Mouse (Mus musculus) macrophage (primary cell): ENCODE measurements around the gene Agps. TPM values are rescaled to one million over a fixed set of nuclear protein-coding genes. Genes with fewer than 3 reads are reported as not detected.
"Not testable (repeated sequence)": the region's sequence is repeated elsewhere in the genome, so short reads cannot be mapped to it uniquely, and the experiment has no call there.

ENCODE experiments used
- H3K27ac ChIP-seq: fragments of 350-480 bp; formaldehyde crosslinking; 2 replicates; pipeline ENCODE4 v1.9.0; 2021
- H3K36me3 ChIP-seq: fragments of 350-480 bp; formaldehyde crosslinking; 2 replicates; pipeline ENCODE4 v1.9.0; 2021; ENCODE audit errors: inconsistent target
- H3K4me3 ChIP-seq: fragments of 350-480 bp; formaldehyde crosslinking; 2 replicates; pipeline ENCODE4 v1.9.0; 2021; ENCODE audit errors: inconsistent target
- H3K79me2 ChIP-seq: fragments of 350-480 bp; formaldehyde crosslinking; 2 replicates; pipeline ENCODE4 v1.9.0; 2021; ENCODE audit errors: inconsistent target
- WGBS: methylation state at CpG from one replicate; pipeline ENCODE4 v1.1.7; 2026; ENCODE audit warnings: inconsistent platforms; ENCODE audit not compliant: missing documents; 5-methylcytosine and 5-hydroxymethylcytosine counted together
- polyA plus RNA-seq: library from polyadenylated mRNA; stranded (reverse); fragments of 250-400 nt; gene quantifications from 3 replicates; pipeline ENCODE4 v1.2.4, GENCODE M21; 2018; ENCODE audit warnings: inconsistent platforms

Gene Agps
- polyA plus RNA-seq, 1 experiment from 2014 or later = 22.4 TPM

DNA sequence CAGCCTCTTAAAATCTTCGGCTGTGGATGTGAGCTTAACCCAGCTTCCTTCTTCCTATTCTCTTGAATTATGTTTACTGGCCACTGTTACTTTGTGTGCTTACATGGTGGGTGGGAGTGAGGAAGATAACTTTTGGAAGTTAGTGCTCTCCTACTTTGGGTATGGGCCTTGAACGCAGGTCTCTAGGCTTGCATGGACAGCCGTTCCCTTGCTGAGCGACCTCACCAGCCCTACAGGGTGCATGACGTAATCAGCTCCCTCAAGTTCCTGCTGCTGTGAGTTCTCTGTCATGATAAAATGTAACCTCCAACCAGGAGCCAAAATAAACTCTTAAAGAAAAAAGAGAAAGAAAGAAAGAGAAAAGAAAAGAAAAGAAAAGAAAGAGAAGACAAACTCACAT, 132.1 kb downstream of the Agps start:
- peak overlapping the region; percentile 19; the same call in 1 of the 2 replicates for H3K4me3 ChIP-seq
- H3K79me2 ChIP-seq = no peaks in the 10 kb centered on the region
- WGBS = 52% methylated on average over 5 of the region's 5 CpGs
- H3K27ac ChIP-seq = 0 out of 2 replicates have a peak overlapping the region, but pooled peaks have one; percentile 16
- H3K36me3 ChIP-seq = no peaks in the 10 kb centered on the region

DNA sequence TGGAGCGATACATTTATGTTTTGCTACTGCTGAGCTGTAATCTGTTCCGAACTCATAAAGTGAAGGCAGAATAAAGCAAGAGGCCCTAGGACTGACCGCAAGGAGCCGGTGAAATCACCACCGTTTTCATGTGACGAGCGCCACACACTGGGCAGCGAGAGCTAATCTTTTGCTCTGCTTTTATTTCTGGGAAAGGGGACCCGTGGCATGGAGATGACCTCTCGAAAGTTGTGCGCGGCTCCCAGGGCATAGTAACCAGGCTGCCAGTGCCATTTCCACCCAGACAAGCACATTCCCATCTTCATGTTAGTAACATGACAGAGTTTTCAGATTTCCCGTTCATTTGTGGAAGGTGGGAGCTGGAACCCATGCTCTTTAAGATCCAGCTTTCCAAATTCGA, 132.5 kb downstream of the Agps start:
- no peaks in the 10 kb centered on the region for H3K36me3 ChIP-seq
- H3K79me2 ChIP-seq = no peaks in the 10 kb centered on the region
- 5% methylated on average over 14 of the region's 14 CpGs for WGBS
- peak overlapping the region; percentile 19; the same call in 1 of the 2 replicates for H3K4me3 ChIP-seq
- peak overlapping the region; percentile 16; the same call in 1 of the 2 replicates for H3K27ac ChIP-seq

DNA sequence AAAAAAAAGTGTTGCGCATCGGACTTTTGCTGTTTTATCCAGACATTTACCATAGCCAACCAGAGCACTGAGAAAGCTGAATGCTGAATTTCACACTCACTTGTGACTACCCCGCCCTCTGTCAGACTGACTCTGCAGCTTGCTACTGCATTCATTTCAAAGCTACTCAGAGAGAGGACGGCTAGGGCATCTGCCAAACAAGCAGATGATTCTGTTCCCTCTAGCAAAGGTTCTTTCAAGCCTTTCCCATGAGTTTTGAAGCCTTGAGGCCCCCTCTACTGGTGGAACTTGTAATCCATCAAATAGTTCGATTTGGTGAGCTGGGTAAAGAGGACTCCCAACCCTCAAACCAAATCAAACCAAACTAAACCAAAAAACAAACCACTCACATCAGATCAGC, 133.0 kb downstream of the Agps start:
- Histone ChIP-seq H3K27ac (no peak overlapping the region), H3K36me3 (no peaks in the 10 kb centered on the region), H3K4me3 (peak overlapping the region; percentile 19; the same call in 1 of the 2 replicates), H3K79me2 (no peaks in the 10 kb centered on the region)
- 13% methylated on average over 5 of the region's 5 CpGs for WGBS

DNA sequence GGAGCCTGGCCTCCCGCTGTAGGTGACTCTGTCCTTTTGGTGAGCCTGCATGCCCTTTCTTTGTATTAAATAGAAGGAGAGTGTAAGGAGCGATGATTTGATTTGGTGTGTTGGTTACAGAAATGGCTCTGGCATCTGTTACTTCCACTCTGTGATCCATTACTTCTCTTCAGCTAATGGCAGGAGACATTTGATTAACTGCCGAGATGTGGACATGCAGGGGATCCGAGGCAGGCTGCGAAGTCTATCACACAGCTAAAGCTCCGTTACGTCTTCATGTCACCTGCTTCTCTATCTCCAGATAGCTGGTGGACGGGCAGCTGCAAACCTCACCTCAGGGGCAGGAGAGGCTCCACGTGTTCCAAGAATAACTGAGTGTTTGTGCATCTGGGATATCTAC, 142.2 kb downstream of the Agps start:
- 90% methylated on average over 9 of the region's 9 CpGs for WGBS
- Histone ChIP-seq H3K27ac (no peak overlapping the region), H3K79me2 (no peaks in the 10 kb centered on the region), H3K4me3 (no peak overlapping the region), H3K36me3 (no peaks in the 10 kb centered on the region)

DNA sequence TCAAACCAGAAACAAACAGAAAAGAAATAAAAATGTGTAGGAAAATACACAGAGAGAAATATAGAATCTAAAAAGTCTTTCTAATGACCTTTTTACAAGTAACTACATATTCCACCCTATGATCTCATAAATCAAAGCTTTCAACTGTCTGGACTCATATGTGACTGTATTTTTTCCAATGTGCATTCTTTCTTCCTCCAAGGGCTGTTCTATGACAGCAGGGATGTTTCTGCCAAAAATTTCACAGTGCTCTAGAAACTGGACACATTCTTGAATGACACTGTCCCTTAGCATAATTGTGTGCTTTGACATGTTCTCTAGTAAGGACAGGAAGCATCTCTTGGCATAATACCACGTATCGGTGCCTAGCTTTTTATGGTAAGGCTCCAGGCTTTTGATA, 144.1 kb downstream of the Agps start:
- H3K79me2 ChIP-seq, H3K36me3 ChIP-seq, H3K27ac ChIP-seq, H3K4me3 ChIP-seq: not testable (repeated sequence)
- WGBS = 86% methylated on average over 2 of the region's 2 CpGs

DNA sequence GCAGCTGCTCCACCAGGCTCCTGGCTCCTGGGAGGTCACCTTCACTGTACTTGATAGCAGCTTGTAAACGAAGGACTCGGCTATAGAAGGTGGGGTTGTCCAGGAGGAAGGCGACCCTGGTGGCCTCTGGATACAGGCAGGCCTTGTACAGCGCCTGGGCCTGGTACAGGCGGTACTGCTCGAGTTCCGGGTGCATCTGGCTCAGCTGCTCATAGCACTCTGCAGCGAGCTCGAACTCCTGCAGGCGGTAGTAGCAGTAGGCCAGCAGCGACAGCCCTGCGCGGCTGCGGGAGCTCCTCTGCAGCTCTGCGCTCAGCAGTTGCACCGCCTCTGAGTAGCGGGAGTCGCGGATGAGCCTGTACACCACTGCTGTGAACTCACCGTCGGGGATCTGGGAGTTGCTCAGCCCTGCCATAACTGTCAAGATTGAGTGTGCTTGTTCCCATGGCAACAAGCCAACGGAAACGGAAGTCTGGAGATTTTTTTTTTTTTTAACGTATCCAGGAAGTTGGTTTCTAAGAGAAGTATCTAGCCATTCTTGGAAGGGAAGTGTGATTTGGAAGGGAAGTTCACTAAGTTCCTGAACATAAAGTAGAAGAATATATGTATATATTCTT, 145.9 kb downstream of the Agps start, which contains the start of gene Ttc30a2:
Ttc30a2 (minus strand) TSS at position 419 of the 617 bp plus-strand sequence.
- not testable (repeated sequence) for H3K4me3 ChIP-seq, H3K79me2 ChIP-seq, H3K36me3 ChIP-seq, H3K27ac ChIP-seq
- WGBS = 3% methylated on average over 3 of the region's 24 CpGs

Other genes starting within 250 kb of the Agps start
- 346 to 1,286 TPM (median 601 TPM) in 3 replicates for gene Hnrnpa3, start 172.9 kb upstream of the Agps start, polyA plus RNA-seq
- gene Nfe2l2, start 127.5 kb upstream of the Agps start, polyA plus RNA-seq = 189 to 430 TPM (median 388 TPM) in 3 replicates
- 3.2 to 6.2 TPM (median 5.7 TPM) in 3 replicates for gene Ttc30b, start 106.4 kb downstream of the Agps start, polyA plus RNA-seq
- not detected in 3 replicates for gene Ttc30a2, start 146.0 kb downstream of the Agps start, polyA plus RNA-seq
- 2.4 to 2.9 TPM (median 2.5 TPM) in 3 replicates for gene Ttc30a1, start 149.8 kb downstream of the Agps start, polyA plus RNA-seq